Mouse (Mus musculus) testis, adult 2 months (tissue): Measurements from ENCODE around the gene Cstf1. TPM values are rescaled to one million over a fixed set of nuclear protein-coding genes. Genes with fewer than 3 reads are reported as not detected.

Source experiments
- H3K27ac ChIP-seq: fragments of 200-500 bp; 2 replicates; pipeline ENCODE4 v1.5.1; 2012; ENCODE audit warnings: low read depth, low read length; ENCODE audit not compliant: control insufficient read depth, insufficient read depth
- H3K27me3 ChIP-seq: fragments of 200-500 bp; 2 replicates; pipeline ENCODE4 v1.6.1; 2012; ENCODE audit warnings: mild to moderate bottlenecking, low read length, moderate library complexity; ENCODE audit not compliant: control insufficient read depth, insufficient read depth
- H3K36me3 ChIP-seq: fragments of 200-500 bp; 2 replicates; pipeline ENCODE4 v1.6.1; 2012; ENCODE audit warnings: mild to moderate bottlenecking, low read length; ENCODE audit not compliant: control insufficient read depth, insufficient read depth
- H3K4me1 ChIP-seq: fragments of 200-500 bp; 2 replicates; pipeline ENCODE4 v1.6.1; 2012; ENCODE audit warnings: low read length; ENCODE audit not compliant: control insufficient read depth, insufficient read depth
- H3K4me3 ChIP-seq: fragments of 200-500 bp; 2 replicates; pipeline ENCODE4 v1.5.1; 2012; ENCODE audit warnings: low read depth, mild to moderate bottlenecking, low read length, moderate library complexity, mixed read lengths; ENCODE audit not compliant: control insufficient read depth
- CTCF ChIP-seq: fragments of 200-500 bp; IDR thresholded peaks from 2 replicates; pipeline ENCODE4 v1.5.1; 2012; ENCODE audit warnings: low read depth, mild to moderate bottlenecking, inconsistent platforms, low read length, moderate library complexity; ENCODE audit not compliant: control insufficient read depth, insufficient read depth, insufficient replicate concordance
- POLR2A ChIP-seq: fragments of 200-500 bp; IDR thresholded peaks from 2 replicates; pipeline ENCODE4 v1.6.1; 2012; ENCODE audit warnings: low read depth, mild to moderate bottlenecking, inconsistent platforms, low read length, moderate library complexity; ENCODE audit not compliant: control insufficient read depth
- polyA plus RNA-seq: library from polyadenylated mRNA; depleted of rRNA; stranded (reverse); fragments of >200 nt; gene quantifications from 2 replicates; pipeline ENCODE4 v1.2.3, GENCODE M21; 2012

The Cstf1 gene
- polyA plus RNA-seq, 1 experiment, result 158 TPM

DNA sequence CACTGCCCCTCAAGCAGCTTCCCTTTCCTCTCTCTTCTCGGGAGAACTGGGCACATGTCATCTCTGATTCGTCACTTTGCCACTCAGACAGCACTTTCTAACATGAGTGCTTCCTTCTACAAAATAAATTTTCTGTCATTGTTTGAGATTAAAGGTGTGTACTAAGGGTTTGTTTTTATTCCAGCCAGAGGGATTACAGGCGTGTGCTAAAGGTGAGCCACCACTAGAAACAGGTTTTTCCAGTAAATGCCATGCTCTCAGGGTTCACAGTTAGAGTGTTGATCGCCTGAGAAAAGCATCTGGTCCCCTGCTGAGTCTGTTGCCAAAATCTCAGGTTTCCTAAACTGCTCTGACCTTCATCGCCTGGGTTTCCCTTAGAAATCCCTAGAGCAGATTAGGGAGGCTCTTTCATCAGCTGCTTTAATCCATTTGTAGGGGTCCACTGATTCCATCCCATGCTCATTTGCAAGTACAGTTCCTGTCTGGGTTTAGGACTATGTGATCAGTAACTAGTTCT, 6.6 kb downstream of the Cstf1 start:
- no peaks in the 10 kb centered on the region for H3K4me1 ChIP-seq
- TF ChIP-seq CTCF, result no peak
- TF ChIP-seq POLR2A, result no peak
- no peak overlapping the region for H3K27ac ChIP-seq
- H3K4me3 ChIP-seq, result no peak overlapping the region
- H3K27me3 ChIP-seq, result no peaks in the 10 kb centered on the region
- peaks cover 7% of the 10 kb centered on the region for H3K36me3 ChIP-seq

DNA sequence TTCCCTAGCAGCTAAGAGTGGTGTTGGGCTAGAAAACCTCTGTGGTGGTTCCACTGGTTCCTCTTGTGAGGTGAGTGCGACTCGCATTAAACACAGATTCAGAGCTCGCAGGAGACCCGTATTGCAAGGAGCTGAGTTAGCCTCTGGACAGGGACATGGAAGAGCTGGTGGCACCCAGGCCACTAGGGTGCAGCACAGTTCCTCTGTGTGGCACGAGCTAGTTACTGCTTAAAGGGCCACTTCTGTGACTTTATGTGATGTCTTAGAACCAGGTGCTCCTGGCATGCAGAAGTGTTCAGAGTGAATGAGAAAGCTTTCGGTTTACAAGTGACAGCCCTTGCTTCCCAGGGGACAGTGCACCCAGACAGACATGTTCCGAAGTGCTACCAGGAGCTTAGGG, 7.9 kb downstream of the Cstf1 start:
- Histone ChIP-seq H3K4me1 (no peaks in the 10 kb centered on the region), H3K27me3 (no peaks in the 10 kb centered on the region), H3K4me3 (no peak overlapping the region), H3K27ac (no peak overlapping the region), H3K36me3 (peaks cover 7% of the 10 kb centered on the region)
- TF ChIP-seq POLR2A, result no peak
- TF ChIP-seq CTCF, result peak; percentile 53; the same call in 1 of the 2 replicates

DNA sequence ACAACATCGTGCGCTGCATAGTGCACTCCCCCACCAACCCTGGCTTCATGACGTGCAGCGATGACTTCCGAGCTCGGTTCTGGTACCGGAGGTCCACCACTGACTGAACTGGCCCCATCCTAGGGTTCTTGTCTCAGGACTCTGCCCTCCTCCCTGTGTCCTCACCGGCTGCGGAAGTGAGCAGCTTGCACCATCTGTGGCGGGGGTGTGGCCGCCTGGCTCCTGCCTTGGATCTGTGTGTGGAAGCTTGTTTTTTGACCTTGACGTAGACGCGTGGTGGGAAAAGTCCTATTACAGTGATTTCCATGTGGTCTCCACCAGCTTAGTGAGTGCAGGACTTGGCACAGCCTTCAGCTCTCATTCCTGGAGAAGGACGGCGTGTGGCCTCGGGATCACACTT, 10.0 kb downstream of the Cstf1 start:
- H3K27ac ChIP-seq, result no peak overlapping the region
- no peaks in the 10 kb centered on the region for H3K27me3 ChIP-seq
- peaks cover 6% of the 10 kb centered on the region for H3K36me3 ChIP-seq
- no peak for TF ChIP-seq POLR2A
- no peak for TF ChIP-seq CTCF
- H3K4me3 ChIP-seq, result no peak overlapping the region
- H3K4me1 ChIP-seq, result no peaks in the 10 kb centered on the region

DNA sequence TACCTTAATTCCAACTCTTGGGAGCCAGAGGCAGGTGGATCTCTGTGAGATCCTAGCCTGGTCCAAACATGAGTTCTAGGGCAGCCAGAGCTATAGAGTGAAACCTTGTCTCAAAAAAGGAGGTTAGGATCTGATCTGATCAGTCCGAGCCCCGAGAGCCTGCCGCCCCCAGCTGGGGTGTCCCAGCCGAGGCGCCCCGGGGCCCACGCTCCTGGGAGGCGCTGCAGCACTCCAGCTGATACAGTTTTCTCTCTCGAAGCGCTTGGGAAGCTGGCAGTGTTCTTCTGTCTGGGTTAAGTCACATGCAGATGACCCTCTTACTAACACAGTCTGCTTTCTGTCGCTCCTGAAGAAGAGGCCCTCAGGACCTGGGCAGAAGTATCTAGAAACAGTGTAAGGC, 10.9 kb downstream of the Cstf1 start:
- Histone ChIP-seq H3K36me3 (no peaks in the 10 kb centered on the region; the same call in 1 of the 2 replicates), H3K4me1 (no peaks in the 10 kb centered on the region), H3K4me3 (no peak overlapping the region), H3K27me3 (no peaks in the 10 kb centered on the region), H3K27ac (no peak overlapping the region)
- TF ChIP-seq CTCF (no peak), POLR2A (no peak)

DNA sequence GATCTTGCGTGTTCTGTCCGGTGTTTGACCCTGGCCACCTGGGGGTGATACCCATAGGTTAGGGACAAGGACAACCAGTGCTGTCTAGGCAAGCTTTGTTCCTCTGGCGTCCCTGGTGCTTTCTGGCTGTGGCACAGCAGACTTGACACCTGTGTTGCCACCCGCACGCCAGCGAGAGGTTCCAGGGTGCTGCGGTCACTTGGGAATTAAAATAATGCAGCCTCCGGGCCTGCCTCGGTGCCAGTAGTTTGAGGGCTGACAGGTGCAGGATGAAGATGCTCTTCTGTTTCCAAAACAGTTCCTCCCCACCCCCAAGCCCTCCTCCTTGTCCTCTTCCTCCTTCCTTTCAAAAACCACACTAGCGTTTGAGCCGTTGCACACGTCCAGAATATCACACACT, 11.4 kb downstream of the Cstf1 start:
- no peak overlapping the region for H3K4me3 ChIP-seq
- no peaks in the 10 kb centered on the region; the same call in 1 of the 2 replicates for H3K36me3 ChIP-seq
- no peak overlapping the region for H3K27ac ChIP-seq
- H3K4me1 ChIP-seq, result no peaks in the 10 kb centered on the region
- TF ChIP-seq CTCF (no peak), POLR2A (no peak)
- H3K27me3 ChIP-seq, result no peaks in the 10 kb centered on the region

DNA sequence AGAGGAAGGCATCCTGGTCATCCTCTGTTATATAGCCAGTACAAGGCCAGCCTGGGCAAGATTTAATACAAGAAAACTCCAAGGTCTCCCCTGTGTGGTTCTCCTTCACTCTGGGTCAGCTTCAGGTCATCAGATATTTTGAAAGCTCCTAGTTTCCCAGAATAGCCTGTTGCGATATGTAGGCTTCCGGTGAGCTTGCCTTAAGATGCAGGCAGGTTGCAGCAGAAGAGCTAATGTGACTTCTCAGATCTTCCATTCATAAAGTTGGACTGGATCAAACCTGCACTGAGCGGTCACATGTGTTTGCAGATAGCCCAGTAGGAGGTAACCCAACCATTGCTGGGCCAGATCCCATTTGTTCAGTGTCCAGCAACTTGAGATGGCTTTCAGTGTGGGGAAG, 14.2 kb downstream of the Cstf1 start:
- no peaks in the 10 kb centered on the region; the same call in 1 of the 2 replicates for H3K36me3 ChIP-seq
- TF ChIP-seq POLR2A, result no peak
- no peak for TF ChIP-seq CTCF
- H3K4me1 ChIP-seq, result no peaks in the 10 kb centered on the region
- H3K4me3 ChIP-seq, result no peak overlapping the region
- no peaks in the 10 kb centered on the region for H3K27me3 ChIP-seq
- H3K27ac ChIP-seq, result no peak overlapping the region

DNA sequence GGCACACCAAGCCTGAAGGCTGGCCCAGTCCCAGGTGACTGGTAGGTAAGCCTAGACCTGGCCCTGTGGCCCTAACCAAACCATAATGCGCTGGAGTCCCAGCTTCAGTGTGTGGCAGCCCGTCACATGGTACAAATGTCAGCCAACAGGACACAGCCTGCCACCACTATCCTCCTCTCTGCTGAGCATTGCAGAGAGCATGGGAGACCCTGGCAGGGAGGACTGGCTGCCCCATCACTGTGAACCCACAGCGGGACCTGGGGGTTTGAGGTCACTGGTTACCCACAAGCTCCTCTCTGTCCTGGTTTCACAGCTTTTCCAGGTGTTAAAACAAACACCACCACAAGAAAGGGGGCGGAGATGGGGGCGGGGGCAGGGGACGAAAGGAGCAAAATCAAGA, 19.9 kb downstream of the Cstf1 start:
- Histone ChIP-seq H3K27me3 (no peaks in the 10 kb centered on the region), H3K36me3 (no peaks in the 10 kb centered on the region), H3K4me3 (no peak overlapping the region), H3K4me1 (peaks cover 2% of the 10 kb centered on the region; the same call in 1 of the 2 replicates), H3K27ac (no peak overlapping the region)
- no peak for TF ChIP-seq CTCF
- TF ChIP-seq POLR2A, result no peak
